Mouse (Mus musculus): ENCODE data around the gene Rxra.

- no peak for TF ChIP-seq GATA1 (IDR thresholded peaks at IDR 0.05; ENCODE audit: low read length)
- no peak for TF ChIP-seq TAL1 (IDR thresholded peaks at IDR 0.05; ENCODE audit: low read length)
These were observed 5.5 kb upstream of the Rxra start for GRCm38 (mm10) chr2:27670746-27671145.
